Comparison of ENCODE assay signal across 14 mouse cellular contexts in genomic region chr2:72976036-72976435, GRCm38 (mm10). TPM values are rescaled to one million over a fixed set of nuclear protein-coding genes. Genes with fewer than 3 reads are reported as not detected.
DNase-seq lines count a peak whose midpoint lies in the region; ATAC-seq and TF ChIP-seq lines count a peak whose summit lies in the region.
"Had no signal": no experiment of that assay in that cellular context is flagged by ENCODE, and none has a peak within 500 bp of the region (broad histone marks: within the 10 kb centered on the region; RNA-seq: fewer than 3 reads in every experiment).

No protein-coding gene starts in this region.

- peaks cover 10% of the 10 kb centered on the region for H3K36me3 ChIP-seq in heart, embryonic 15.5 days
- H3K36me3 ChIP-seq in lung, embryonic 14.5 days (ENCODE audit: insufficient read depth): peaks cover 16% of the 10 kb centered on the region
- H3K36me3 ChIP-seq in forebrain, embryonic 13.5 days (ENCODE audit: poor library complexity, severe bottlenecking): peaks cover 7% of the 10 kb centered on the region

- ATAC-seq in heart, embryonic 15.5 days (replicated peaks; ENCODE audit: insufficient number of reproducible peaks, insufficient read depth, low FRiP score, low read depth): no peak
- ATAC-seq in lung, embryonic 14.5 days (ENCODE audit: insufficient read depth): no peak
- no peak for ATAC-seq in forebrain, embryonic 13.5 days

- H3K9ac ChIP-seq in heart, embryonic 15.5 days: no peak overlapping the region
- H3K9ac ChIP-seq in lung, embryonic 14.5 days: no peak overlapping the region
- H3K9ac ChIP-seq in forebrain, embryonic 13.5 days: no peak overlapping the region
- H3K9ac ChIP-seq: kidney, embryonic 15.5 days had no signal

- H3K4me3 ChIP-seq in heart, embryonic 15.5 days: no peak overlapping the region
- H3K4me3 ChIP-seq in lung, embryonic 14.5 days (ENCODE audit: low read depth, low read length): no peak overlapping the region
- no peak overlapping the region; the same call in 1 of the 2 replicates for H3K4me3 ChIP-seq in forebrain, embryonic 13.5 days
- H3K4me3 ChIP-seq: kidney, embryonic 15.5 days had no signal

- no peak for TF ChIP-seq CTCF in lung, embryonic 14.5 days (IDR thresholded peaks at IDR 0.05; ENCODE audit: low read depth)

- H3K4me2 ChIP-seq in heart, embryonic 15.5 days: peak overlapping the region; percentile 29; the same call in 1 of the 2 replicates
- peak overlapping the region; percentile 5; the same call in 1 of the 2 replicates for H3K4me2 ChIP-seq in lung, embryonic 14.5 days
- H3K4me2 ChIP-seq in forebrain, embryonic 13.5 days: peak overlapping the region; percentile 35

- peaks cover 20% of the 10 kb centered on the region for H3K4me1 ChIP-seq in heart, embryonic 15.5 days (replicated peaks)
- 0 out of 2 replicates have a peak, but pooled peaks cover 6% of the 10 kb centered on the region for H3K4me1 ChIP-seq in lung, embryonic 14.5 days (ENCODE audit: insufficient read depth)
- H3K4me1 ChIP-seq in forebrain, embryonic 13.5 days: peaks cover 30% of the 10 kb centered on the region

- H3K9me3 ChIP-seq in heart, embryonic 15.5 days (replicated peaks): no peaks in the 10 kb centered on the region
- H3K9me3 ChIP-seq in lung, embryonic 14.5 days (ENCODE audit: low read depth, low read length): no peaks in the 10 kb centered on the region
- no peaks in the 10 kb centered on the region for H3K9me3 ChIP-seq in forebrain, embryonic 13.5 days (replicated peaks)
- H3K9me3 ChIP-seq: kidney, embryonic 15.5 days had no signal

- no peaks in the 10 kb centered on the region for H3K27me3 ChIP-seq in heart, embryonic 15.5 days
- H3K27me3 ChIP-seq in lung, embryonic 14.5 days (ENCODE audit: insufficient read depth, low read length): no peaks in the 10 kb centered on the region
- H3K27me3 ChIP-seq in forebrain, embryonic 13.5 days: no peaks in the 10 kb centered on the region
- H3K27me3 ChIP-seq: kidney, embryonic 15.5 days had no signal

- no peak overlapping the region for H3K27ac ChIP-seq in heart, embryonic 15.5 days
- H3K27ac ChIP-seq in lung, embryonic 14.5 days (ENCODE audit: low read depth): no peak overlapping the region
- no peak overlapping the region for H3K27ac ChIP-seq in forebrain, embryonic 13.5 days
- H3K27ac ChIP-seq: kidney, embryonic 15.5 days had no signal

- no peak for DNase-seq in heart, adult 18-20 months
- DNase-seq in lung, embryonic 14.5 days: no peak
- no peak for DNase-seq in lung, postnatal 10 days
- DNase-seq in CD4-positive, CD25-positive, alpha-beta regulatory T cell, adult 2 months (ENCODE audit: low read depth, low spot score): peak; percentile 56
- DNase-seq in adipocyte (ENCODE audit: low spot score): no peak
- DNase-seq in adrenal gland, postnatal 25 days: no peak
- DNase-seq: cerebellum, adult 9-11 months; heart, adult 11 months had no signal

RNA-seq across cellular contexts. Expression of gene Sp3, which starts 4.2 kb away (rescaled TPM):
- polyA plus RNA-seq in heart, embryonic 15.5 days (2015; fragmentation: Nextera tagmentation; extraction: Ambion mirVana): 31.3 and 35.5 TPM in 2 replicates
- 10 to 100 TPM; 27.9 to 32.9 TPM for total RNA-seq in heart, adult 18-20 months (2021)
- polyA plus RNA-seq in lung, embryonic 14.5 days (2014; fragmentation: Nextera tagmentation; extraction: Ambion mirVana): 66.8 and 72.3 TPM in 2 replicates
- 64.3 and 66.6 TPM in 2 replicates for polyA plus RNA-seq in forebrain, embryonic 13.5 days (2015; fragmentation: Nextera tagmentation; extraction: Ambion mirVana)
- total RNA-seq in adrenal gland, postnatal 25 days (2021): 68.4 and 70.6 TPM in 2 replicates

RNA-seq across cellular contexts. Expression of gene Gm11084, which starts 10.5 kb away (rescaled TPM):
- polyA plus RNA-seq in heart, embryonic 15.5 days (2015; fragmentation: Nextera tagmentation; extraction: Ambion mirVana): not detected in 2 replicates
- not detected for total RNA-seq in heart, adult 18-20 months (2021)
- polyA plus RNA-seq in lung, embryonic 14.5 days (2014; fragmentation: Nextera tagmentation; extraction: Ambion mirVana): not detected in 2 replicates
- not detected in 2 replicates for polyA plus RNA-seq in forebrain, embryonic 13.5 days (2015; fragmentation: Nextera tagmentation; extraction: Ambion mirVana)
- not detected in 2 replicates for total RNA-seq in adrenal gland, postnatal 25 days (2021)
- total RNA-seq: left cerebral cortex, adult 18-20 months; megakaryocyte progenitor cell, adult 5-6 weeks had no signal
- polyA plus RNA-seq: kidney, embryonic 15.5 days; testis, adult 2 months had no signal
